Comparison of ENCODE assay signal across 9 mouse cellular contexts in genomic region chr10:5195288-5195687, GRCm38 (mm10).
DNase-seq lines count a peak whose midpoint lies in the region; ATAC-seq and TF ChIP-seq lines count a peak whose summit lies in the region.
"Had no signal": no experiment of that assay in that cellular context is flagged by ENCODE, and none has a peak within 500 bp of the region (broad histone marks: within the 10 kb centered on the region; RNA-seq: fewer than 3 reads in every experiment).

No protein-coding gene starts in this region.

- H3K27ac ChIP-seq in heart, adult 2 months: peak overlapping the region; percentile 13; the same call in 1 of the 2 replicates
- peak overlapping the region; percentile 83; the same call in 1 of the 2 replicates for H3K27ac ChIP-seq in midbrain, embryonic 13.5 days
- no peak overlapping the region for H3K27ac ChIP-seq in midbrain, embryonic 11.5 days (ENCODE audit: low read depth, low read length)
- no peak overlapping the region for H3K27ac ChIP-seq in liver, embryonic 12.5 days

- H3K4me3 ChIP-seq in heart, adult 2 months: no peak overlapping the region
- H3K4me3 ChIP-seq in midbrain, embryonic 13.5 days (replicated peaks): peak overlapping the region; percentile 47; the same call in 1 of the 2 replicates
- H3K4me3 ChIP-seq in midbrain, embryonic 11.5 days (ENCODE audit: low read depth, low read length): no peak overlapping the region
- peak overlapping the region; percentile 64 for H3K4me3 ChIP-seq in liver, embryonic 12.5 days

- no peaks in the 10 kb centered on the region for H3K27me3 ChIP-seq in heart, adult 2 months (ENCODE audit: control insufficient read depth, insufficient read depth, low read length)
- H3K27me3 ChIP-seq in midbrain, embryonic 13.5 days: no peaks in the 10 kb centered on the region
- no peaks in the 10 kb centered on the region for H3K27me3 ChIP-seq in midbrain, embryonic 11.5 days (ENCODE audit: control insufficient read depth, insufficient read depth, low read length)
- H3K27me3 ChIP-seq in liver, embryonic 12.5 days (replicated peaks): no peaks in the 10 kb centered on the region
- H3K27me3 ChIP-seq: lung, embryonic 15.5 days had no signal

- H3K9me3 ChIP-seq in midbrain, embryonic 13.5 days: no peaks in the 10 kb centered on the region
- H3K9me3 ChIP-seq in midbrain, embryonic 11.5 days (ENCODE audit: control insufficient read depth, low read length): no peaks in the 10 kb centered on the region
- H3K9me3 ChIP-seq in liver, embryonic 12.5 days (replicated peaks): no peaks in the 10 kb centered on the region
- H3K9me3 ChIP-seq: lung, embryonic 15.5 days had no signal

- intact Hi-C loops in heart, adult 2 months (cut with DNase I): no loop called here

- peaks cover 10% of the 10 kb centered on the region for H3K36me3 ChIP-seq in heart, adult 2 months (ENCODE audit: control insufficient read depth, insufficient read depth, low read length)
- no peaks in the 10 kb centered on the region for H3K36me3 ChIP-seq in midbrain, embryonic 13.5 days
- H3K36me3 ChIP-seq in midbrain, embryonic 11.5 days (ENCODE audit: control insufficient read depth, insufficient read depth, low read length): no peaks in the 10 kb centered on the region
- peaks cover 3% of the 10 kb centered on the region; the same call in 1 of the 2 replicates for H3K36me3 ChIP-seq in liver, embryonic 12.5 days
- H3K36me3 ChIP-seq: lung, embryonic 15.5 days had no signal

- no peaks in the 10 kb centered on the region for H3K4me1 ChIP-seq in heart, adult 2 months (ENCODE audit: control insufficient read depth, insufficient read depth, low read length)
- peaks cover 9% of the 10 kb centered on the region; the same call in 1 of the 2 replicates for H3K4me1 ChIP-seq in midbrain, embryonic 13.5 days (replicated peaks)
- H3K4me1 ChIP-seq in midbrain, embryonic 11.5 days (ENCODE audit: control insufficient read depth, insufficient read depth, low read length): peaks cover 3% of the 10 kb centered on the region
- peaks cover 27% of the 10 kb centered on the region for H3K4me1 ChIP-seq in liver, embryonic 12.5 days

- no peaks in the 10 kb centered on the region for H3K79me2 ChIP-seq in heart, adult 2 months (replicated peaks; ENCODE audit: control insufficient read depth, insufficient read depth, low read length)

- peak overlapping the region; percentile 62 for H3K4me2 ChIP-seq in midbrain, embryonic 13.5 days (replicated peaks)
- no peak overlapping the region for H3K4me2 ChIP-seq in midbrain, embryonic 11.5 days
- H3K4me2 ChIP-seq in liver, embryonic 12.5 days: peak overlapping the region; percentile 81

- no peak overlapping the region for H3K9ac ChIP-seq in heart, adult 2 months (ENCODE audit: low read depth, low read length)
- no peak overlapping the region for H3K9ac ChIP-seq in midbrain, embryonic 13.5 days (replicated peaks)
- no peak overlapping the region for H3K9ac ChIP-seq in midbrain, embryonic 11.5 days (ENCODE audit: low read length)
- peak overlapping the region; percentile 70; the same call in 1 of the 2 replicates for H3K9ac ChIP-seq in liver, embryonic 12.5 days

- no peak for ATAC-seq in midbrain, embryonic 13.5 days
- no peak for ATAC-seq in midbrain, embryonic 11.5 days (ENCODE audit: low FRiP score)
- ATAC-seq in liver, embryonic 12.5 days: no peak

- 58% methylated on average over 5 of the region's 5 CpGs for WGBS in heart, adult 2 months
- WGBS in midbrain, embryonic 13.5 days: 77% methylated on average over 5 of the region's 5 CpGs
- WGBS in midbrain, embryonic 11.5 days: 79% methylated on average over 5 of the region's 5 CpGs
- 51% methylated on average over 5 of the region's 5 CpGs for WGBS in liver, embryonic 12.5 days (ENCODE audit: insufficient replicate concordance)

- TF ChIP-seq CTCF in heart, adult 2 months (IDR thresholded peaks at IDR 0.05): no peak

- TF ChIP-seq POLR2A in heart, adult 2 months (IDR thresholded peaks at IDR 0.05; ENCODE audit: insufficient read depth, low read depth, low read length): no peak

- DNase-seq in heart, adult 2 months: no peak
- DNase-seq in heart, adult 8-10 months (ENCODE audit: low spot score): no peak
- DNase-seq in midbrain, embryonic 11.5 days (ENCODE audit: low spot score, missing footprints): no peak
- no peak for DNase-seq in natural killer cell, adult 2 months (ENCODE audit: low spot score in 2 of 2)
- no peak for DNase-seq in right cerebral cortex, postnatal 4 days
- no peak for DNase-seq in adrenal gland, postnatal 36 days

- TF ChIP-seq EP300 in heart, adult 2 months (IDR thresholded peaks at IDR 0.05; ENCODE audit: insufficient read depth, low read depth, low read length): no peak

Comparison
In these comparisons a context has a peak if more than half of its experiments do, and no peak if none do; other contexts are left out.
1. H3K27ac ChIP-seq: peak in heart, adult 2 months (single experiment) and midbrain, embryonic 13.5 days (single experiment); none in midbrain, embryonic 11.5 days (single experiment) and liver, embryonic 12.5 days (single experiment).
2. H3K4me3 ChIP-seq: peak in midbrain, embryonic 13.5 days (single experiment) and liver, embryonic 12.5 days (single experiment); none in heart, adult 2 months (single experiment) and midbrain, embryonic 11.5 days (single experiment).